Mouse (Mus musculus) testis, postnatal 14 days (tissue): Measurements from ENCODE around the gene Ston2.
A peak's percentile ranks its signal among the peaks of the same experiment; 100 is the strongest.

Experiments
- DNase-seq: peaks from one replicate; pipeline ENCODE4 v3.0.0; 2021; ENCODE audit warnings: low spot score

Gene Ston2

GRCm38 (mm10) chr12:91660640-91661417 lies 127.4 kb downstream of the Ston2 start:
- no peak for DNase-seq

- peak; percentile 51 for DNase-seq
These were observed 133.6 kb downstream of the Ston2 start for GRCm38 (mm10) chr12:91654399-91655122.

GRCm38 (mm10) chr12:91648426-91648825 lies 139.8 kb downstream of the Ston2 start:
- no peak for DNase-seq

DNA sequence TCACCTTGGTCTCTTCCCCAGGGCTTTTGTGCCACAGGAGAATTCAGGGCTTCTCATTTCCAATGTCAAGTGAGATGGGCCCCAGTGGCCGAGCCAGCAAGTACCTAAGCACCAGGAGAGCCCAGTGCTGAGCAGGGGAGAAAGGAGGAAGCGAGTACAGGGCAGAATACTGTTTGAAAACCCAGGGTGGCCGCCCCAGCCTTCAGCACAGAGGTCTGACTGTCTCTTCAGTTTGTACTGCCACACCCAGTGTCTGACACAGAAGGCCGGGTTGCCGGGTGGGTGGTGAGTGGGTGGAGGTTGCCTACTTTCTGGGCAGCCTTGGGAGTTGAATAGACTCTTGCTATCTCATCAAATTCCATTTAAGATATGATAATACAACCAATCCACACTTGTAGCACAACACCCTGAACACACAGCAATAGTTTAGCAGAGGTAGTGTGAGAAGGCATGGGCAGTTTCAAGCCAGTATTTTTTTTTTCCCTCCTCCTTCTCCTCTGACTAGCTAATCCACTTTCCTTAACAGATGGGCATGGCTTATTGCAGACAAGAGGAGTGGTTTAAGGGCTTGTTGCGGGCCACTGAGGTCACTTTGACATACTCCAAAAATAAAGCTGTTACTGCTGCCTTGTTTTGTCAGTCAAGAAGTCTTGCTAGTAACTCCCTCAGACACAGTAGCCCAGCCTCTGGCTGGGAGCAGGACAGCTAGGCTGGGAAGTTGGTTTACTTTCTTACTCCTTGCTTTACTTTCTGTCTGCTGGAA lies 142.6 kb downstream of the Ston2 start:
- no peak for DNase-seq

DNA sequence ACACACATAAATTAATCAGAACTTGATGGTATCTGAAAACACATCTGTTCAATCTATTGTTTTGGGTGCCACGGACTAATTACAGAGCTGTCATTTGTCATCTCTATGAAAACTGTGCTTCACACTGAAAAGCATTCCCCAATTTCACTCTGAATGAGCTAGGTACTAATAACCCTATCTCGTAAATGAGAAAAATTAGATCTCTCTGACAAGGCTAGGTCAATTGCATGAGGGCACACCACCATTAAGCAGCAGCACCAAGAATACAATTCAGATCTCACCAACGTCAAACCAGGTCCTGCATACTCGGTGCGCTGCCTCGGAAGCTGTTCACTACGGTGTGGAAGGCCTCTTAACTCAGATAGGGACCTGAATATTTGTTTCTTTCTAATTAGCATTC lies 145.0 kb downstream of the Ston2 start:
- no peak for DNase-seq

DNA sequence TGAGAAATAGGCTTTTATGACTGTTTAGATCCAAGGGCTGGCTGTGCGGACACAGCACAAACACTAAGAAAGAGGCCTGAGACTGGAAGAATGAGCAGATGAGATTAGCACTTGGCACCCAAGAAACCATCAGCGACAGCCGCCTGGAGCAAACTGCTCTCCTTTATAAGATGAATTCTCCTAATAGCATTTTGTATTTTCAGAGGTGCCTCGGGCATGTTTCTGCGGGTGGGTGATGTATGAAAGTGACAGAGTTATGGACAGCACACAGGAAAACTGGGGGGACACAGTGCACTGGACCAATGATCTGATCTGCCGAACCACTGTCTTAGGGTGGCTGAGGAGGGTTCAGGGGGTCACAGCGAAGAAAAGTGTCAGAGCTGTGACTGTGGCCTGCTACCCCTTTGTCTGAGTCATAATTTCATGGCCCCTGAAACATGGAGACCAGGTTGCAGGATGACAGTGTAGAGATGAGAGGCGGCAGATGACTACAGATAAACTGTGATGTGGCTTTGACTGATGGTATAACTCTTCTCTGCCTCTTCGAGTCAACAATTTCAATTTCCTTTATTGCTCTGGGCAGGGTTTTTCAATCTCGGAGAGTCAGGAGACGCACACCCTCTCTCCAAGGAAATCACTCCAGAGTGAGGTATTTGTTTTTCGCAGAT lies 145.6 kb downstream of the Ston2 start:
- DNase-seq: no peak

DNA sequence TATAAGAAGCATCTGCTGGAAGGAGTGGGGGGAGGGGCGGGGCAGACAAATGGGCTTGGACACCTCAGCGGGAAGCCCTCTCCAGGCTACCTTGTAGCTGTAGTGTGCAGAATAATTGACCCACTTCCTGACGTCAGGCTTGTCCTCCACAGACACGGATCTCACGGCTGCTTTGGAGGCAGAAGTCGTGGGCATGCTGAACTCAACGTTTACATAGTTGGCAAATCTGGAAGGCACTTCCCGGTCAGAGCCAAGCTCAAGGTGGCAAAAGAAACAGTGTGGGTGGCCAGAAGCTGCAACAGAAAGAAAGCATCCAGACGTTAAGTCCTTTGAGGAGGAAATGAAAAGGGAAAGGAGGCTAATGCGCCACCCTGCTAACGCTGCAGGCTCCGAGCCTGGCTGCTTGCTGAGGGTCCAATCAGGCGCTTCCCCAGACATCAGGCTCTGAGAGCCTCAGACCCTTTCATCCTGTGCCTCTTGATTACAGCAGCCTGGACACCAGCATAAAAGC lies 146.5 kb downstream of the Ston2 start:
- DNase-seq: no peak

- no peak for DNase-seq
These were observed 147.1 kb downstream of the Ston2 start for GRCm38 (mm10) chr12:91641133-91641532.

GRCm38 (mm10) chr12:91640712-91641111 lies 147.5 kb downstream of the Ston2 start:
- peak; percentile 18 for DNase-seq

DNA sequence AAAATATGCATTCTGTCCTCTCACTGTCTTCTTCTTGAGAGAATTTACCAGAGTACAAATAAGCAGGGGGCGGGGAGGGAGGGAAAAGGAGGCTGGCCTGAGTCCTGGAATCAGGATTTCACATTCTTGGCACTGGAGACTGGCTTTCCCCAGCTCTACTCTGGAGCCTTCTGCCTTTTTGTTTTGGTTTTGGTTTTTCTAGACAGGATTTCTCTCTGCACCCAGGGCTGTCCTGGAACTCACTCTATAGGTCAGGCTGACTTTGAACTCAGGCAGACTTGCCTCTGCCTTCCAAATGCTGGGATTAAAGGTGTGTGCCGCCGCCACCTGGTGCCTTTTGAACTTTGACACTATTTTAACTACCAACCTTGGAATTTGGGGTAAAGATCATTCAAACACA lies 149.8 kb downstream of the Ston2 start:
- DNase-seq: no peak

- no peak for DNase-seq
These were observed 150.9 kb downstream of the Ston2 start for GRCm38 (mm10) chr12:91637136-91637909.

DNA sequence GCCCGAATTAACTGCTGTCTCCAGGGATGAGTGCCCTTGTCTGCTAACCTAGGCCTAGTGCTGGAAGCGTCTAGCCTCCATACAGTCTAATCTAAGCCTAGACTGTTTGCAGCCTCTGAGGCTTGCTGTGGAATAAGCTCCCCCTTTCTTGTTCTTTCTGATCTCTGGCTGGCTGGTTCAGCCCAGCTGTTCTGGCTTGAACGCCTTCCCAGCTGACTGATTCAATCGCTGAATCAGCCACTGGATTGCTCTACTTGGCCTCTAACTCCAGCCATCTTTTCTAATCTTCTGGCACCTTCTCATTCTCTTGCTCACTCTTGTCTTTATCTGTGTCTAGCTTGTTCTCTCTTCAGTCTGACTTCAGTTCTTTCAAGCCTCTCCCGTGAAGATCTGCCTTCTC lies 161.7 kb downstream of the Ston2 start:
- DNase-seq: no peak

GRCm38 (mm10) chr12:91625013-91625412 lies 163.2 kb downstream of the Ston2 start:
- DNase-seq: no peak

DNA sequence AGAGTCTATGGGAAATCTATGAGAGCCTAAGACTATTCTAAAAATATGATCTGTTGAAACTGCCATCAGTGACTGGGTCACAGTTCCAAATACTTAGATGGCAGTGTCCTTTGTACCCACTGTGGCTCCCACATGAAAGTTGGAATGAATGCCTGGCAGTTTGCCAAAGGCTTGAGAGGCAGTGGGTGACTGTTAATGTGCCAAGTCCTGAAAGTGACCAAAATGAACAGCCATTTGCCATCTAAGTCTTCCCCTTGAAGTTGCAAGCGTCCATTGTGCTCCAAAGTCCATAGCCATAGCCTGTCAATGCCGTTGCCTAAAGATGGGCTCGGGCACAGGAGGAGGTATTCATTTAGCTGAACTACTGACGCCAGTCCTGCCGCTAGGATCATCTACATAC lies 178.8 kb downstream of the Ston2 start:
- DNase-seq: no peak

GRCm38 (mm10) chr12:91607678-91608077 lies 180.5 kb downstream of the Ston2 start:
- DNase-seq: no peak

DNA sequence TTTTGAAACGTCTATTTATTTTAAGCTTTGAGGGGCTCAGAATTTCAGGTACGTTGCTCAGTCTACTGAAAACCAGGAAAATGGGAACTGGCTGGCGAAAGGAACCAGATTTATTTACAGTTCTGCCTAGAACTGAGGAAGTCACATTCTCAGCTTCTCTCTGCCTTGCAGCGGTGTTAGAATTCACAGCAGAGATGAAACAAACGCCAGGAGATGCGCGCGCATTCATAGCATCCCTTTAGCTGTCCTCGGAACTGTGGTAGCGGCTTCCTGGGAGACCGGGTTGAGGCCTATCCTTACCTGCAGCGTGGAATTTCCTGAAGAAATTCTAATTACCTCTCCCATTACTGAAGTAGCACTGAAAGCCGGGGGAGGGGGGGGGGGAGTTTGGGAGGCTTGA lies 181.5 kb downstream of the Ston2 start:
- DNase-seq: peak; percentile 29

DNA sequence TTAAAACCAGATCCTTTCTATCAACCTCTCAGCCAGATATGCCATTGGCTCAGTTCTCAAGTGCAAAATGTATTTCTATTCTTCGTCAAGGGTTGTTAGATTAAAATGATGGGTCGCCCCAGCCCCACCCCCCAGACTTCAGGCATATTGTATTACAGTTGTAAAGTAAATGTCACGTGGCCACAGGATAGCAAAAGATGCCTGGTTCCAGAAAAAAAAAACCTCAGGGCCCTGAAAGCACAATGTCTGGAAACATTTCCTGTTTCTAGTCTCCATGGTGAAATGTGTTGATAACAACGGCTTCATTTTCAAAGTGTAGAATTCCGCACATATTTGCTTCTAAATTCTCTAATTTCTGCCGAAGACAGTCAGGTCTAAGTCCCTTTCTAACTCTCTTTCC lies 183.6 kb downstream of the Ston2 start:
- no peak for DNase-seq

DNA sequence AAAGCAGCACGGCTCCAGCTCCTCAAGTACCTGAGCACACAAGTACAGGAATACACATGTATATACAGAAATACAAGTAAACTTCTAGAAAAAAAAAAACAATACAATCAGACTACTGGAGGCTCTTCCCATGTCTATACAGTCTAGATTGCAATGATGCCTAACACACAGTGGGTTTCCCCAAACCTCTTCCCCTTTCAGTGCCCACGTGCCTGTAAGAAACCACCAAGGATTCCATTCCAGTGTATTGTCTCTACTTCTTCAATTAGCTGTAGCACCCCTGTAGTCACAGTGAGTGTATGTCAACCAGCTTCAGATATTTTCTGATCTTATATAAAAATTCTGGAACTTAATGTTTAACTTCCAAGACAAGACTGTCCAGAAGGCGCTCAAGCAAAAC lies 196.1 kb downstream of the Ston2 start:
- DNase-seq: no peak

GRCm38 (mm10) chr12:91591191-91591590 lies 197.0 kb downstream of the Ston2 start:
- no peak for DNase-seq

GRCm38 (mm10) chr12:91590716-91591115 lies 197.5 kb downstream of the Ston2 start:
- peak; percentile 28 for DNase-seq
